Mouse (Mus musculus): ENCODE data around the gene Olfr1225.
"Not testable (repeated sequence)": the region's sequence is repeated elsewhere in the genome, so short reads cannot be mapped to it uniquely, and the experiment has no call there.

Gene Olfr1225

GRCm38 (mm10) chr2:89174569-89174968, at the start of gene Olfr1225:
Gene Olfr1225, minus strand, starts transcription at chr2:89174669.
- no peak for DNase-seq (ENCODE audit: low spot score)

GRCm38 (mm10) chr2:89199948-89200347, 25.5 kb upstream of the Olfr1225 start, which contains the start of gene Olfr1226:
Gene Olfr1226, minus strand, starts transcription at chr2:89200048.
- DNase-seq (ENCODE audit: low spot score): no peak

GRCm38 (mm10) chr2:89196325-89196982, 22.0 kb upstream of the Olfr1225 start:
- DNase-seq (ENCODE audit: low spot score): no peak

- DNase-seq (ENCODE audit: low spot score): not testable (repeated sequence)
Measured at GRCm38 (mm10) chr2:89164711-89165110, 9.8 kb downstream of the Olfr1225 start.

- not testable (repeated sequence) for DNase-seq (ENCODE audit: low spot score)
Measured at GRCm38 (mm10) chr2:89163991-89164390, 10.5 kb downstream of the Olfr1225 start, which contains the start of gene Olfr1224-ps1. Gene Olfr1224-ps1, minus strand, starts transcription at chr2:89164091.

- no peak for DNase-seq (ENCODE audit: low spot score)
Measured at GRCm38 (mm10) chr2:89151460-89151859, 23.0 kb downstream of the Olfr1225 start, which contains the start of gene Olfr1223. Gene Olfr1223, minus strand, starts transcription at chr2:89151560.

- no peak for DNase-seq (ENCODE audit: low spot score)
Measured at GRCm38 (mm10) chr2:89132954-89133353, 41.5 kb downstream of the Olfr1225 start, which contains the start of gene Olfr1222. Gene Olfr1222, minus strand, starts transcription at chr2:89133054.

Data from urinary bladder, postnatal 10 days (tissue).